Mouse (Mus musculus) hindbrain, embryonic 12.5 days (tissue): ENCODE measurements around the gene Rras. TPM values are rescaled to one million over a fixed set of nuclear protein-coding genes. Genes with fewer than 3 reads are reported as not detected.

Experiments used
- ATAC-seq: fragments of 200-750 bp; cut with Nextera tagmentation; 2 replicates; pipeline ENCODE4 v1.8.0; 2017; ENCODE audit warnings: moderate TSS enrichment; ENCODE audit not compliant: low FRiP score
- H3K27ac ChIP-seq: fragments of 300-500 bp; sonication (generic); 2 replicates; pipeline ENCODE4 v1.5.1; 2016; ENCODE audit warnings: mild to moderate bottlenecking
- H3K27me3 ChIP-seq: fragments of 300-500 bp; sonication (generic); 2 replicates; pipeline ENCODE4 v1.6.1; 2016; ENCODE audit warnings: mild to moderate bottlenecking
- H3K36me3 ChIP-seq: fragments of 300-500 bp; sonication (generic); 2 replicates; pipeline ENCODE4 v1.6.1; 2016; ENCODE audit warnings: mild to moderate bottlenecking
- H3K4me1 ChIP-seq: fragments of 300-500 bp; sonication (generic); 2 replicates; pipeline ENCODE4 v1.6.1; 2016
- H3K4me2 ChIP-seq: fragments of 300-500 bp; sonication (generic); replicated peaks from 2 replicates; pipeline ENCODE4 v1.6.1; 2016; ENCODE audit warnings: mild to moderate bottlenecking
- H3K4me3 ChIP-seq: fragments of 300-500 bp; sonication (generic); 2 replicates; pipeline ENCODE4 v1.5.1; 2016; ENCODE audit warnings: mild to moderate bottlenecking
- H3K9ac ChIP-seq: fragments of 300-500 bp; sonication (generic); 2 replicates; pipeline ENCODE4 v1.6.1; 2016; ENCODE audit warnings: mild to moderate bottlenecking, moderate library complexity
- H3K9me3 ChIP-seq: fragments of 300-500 bp; sonication (generic); replicated peaks from 2 replicates; pipeline ENCODE4 v1.6.1; 2016; ENCODE audit warnings: mild to moderate bottlenecking
- WGBS: fragments of 180-500 bp; shearing (Covaris S2); methylation state at CpG from one replicate; pipeline ENCODE4 v1.1.7; 2016; 5-methylcytosine and 5-hydroxymethylcytosine counted together
- polyA plus RNA-seq: library from polyadenylated mRNA; unstranded; fragments of >200 nt; fragmentation: Nextera tagmentation; extraction: Ambion mirVana; gene quantifications from 2 replicates; pipeline ENCODE4 v1.2.1, GENCODE M21; 2016

Rras gene
- 22.6 and 23.2 TPM in 2 replicates for polyA plus RNA-seq

- Histone ChIP-seq H3K4me3 (peak within 1 kb of the TSS; percentile 93), H3K9me3 (no peaks in the 10 kb centered on the region), H3K4me1 (peaks cover 34% of the 10 kb centered on the region), H3K27me3 (0 out of 2 replicates have a peak, but pooled peaks cover 3% of the 10 kb centered on the region), H3K36me3 (peaks cover 10% of the 10 kb centered on the region), H3K9ac (peak within 1 kb of the TSS; percentile 69), H3K27ac (peak within 1 kb of the TSS; percentile 85), H3K4me2 (peak within 1 kb of the TSS; percentile 86)
- under 1% methylated on average over 35 of the region's 36 CpGs for WGBS
- peak; percentile 77 for ATAC-seq
These were observed at the start of gene Rras for GRCm38 (mm10) chr7:45017242-45018061. Gene Rras (plus strand): TSS chr7:45017961.

- H3K9ac ChIP-seq, result peak overlapping the region; percentile 72
- ATAC-seq, result peak; percentile 94
- H3K36me3 ChIP-seq, result peaks cover 20% of the 10 kb centered on the region
- H3K27me3 ChIP-seq, result no peaks in the 10 kb centered on the region
- peaks cover 29% of the 10 kb centered on the region for H3K4me1 ChIP-seq
- peak overlapping the region; percentile 37 for H3K4me3 ChIP-seq
- WGBS, result under 1% methylated on average over 36 of the region's 36 CpGs
- no peaks in the 10 kb centered on the region for H3K9me3 ChIP-seq
- peak overlapping the region; percentile 62 for H3K27ac ChIP-seq
- H3K4me2 ChIP-seq, result peak overlapping the region; percentile 80
These were observed 47.5 kb upstream of the Rras start for GRCm38 (mm10) chr7:44970231-44970691.

GRCm38 (mm10) chr7:44971142-44971541, 46.6 kb upstream of the Rras start:
- Histone ChIP-seq H3K4me3 (peak overlapping the region; percentile 37), H3K9me3 (no peaks in the 10 kb centered on the region), H3K27me3 (no peaks in the 10 kb centered on the region), H3K4me2 (peak overlapping the region; percentile 80), H3K4me1 (peaks cover 32% of the 10 kb centered on the region), H3K27ac (peak overlapping the region; percentile 62), H3K9ac (peak overlapping the region; percentile 72), H3K36me3 (peaks cover 20% of the 10 kb centered on the region)
- ATAC-seq, result no peak
- 75% methylated on average over 7 of the region's 7 CpGs for WGBS

GRCm38 (mm10) chr7:44973415-44974130, 44.2 kb upstream of the Rras start:
- Histone ChIP-seq H3K9ac (peak overlapping the region; percentile 75), H3K4me3 (peak overlapping the region; percentile 43), H3K27me3 (no peaks in the 10 kb centered on the region), H3K4me1 (peaks cover 32% of the 10 kb centered on the region), H3K4me2 (peak overlapping the region; percentile 82), H3K9me3 (no peaks in the 10 kb centered on the region), H3K36me3 (peaks cover 35% of the 10 kb centered on the region), H3K27ac (peak overlapping the region; percentile 94)
- WGBS, result 40% methylated on average over 14 of the region's 14 CpGs
- 0 out of 2 replicates have a peak, but pooled peaks have one; percentile 6 for ATAC-seq

GRCm38 (mm10) chr7:44974383-44975116, 43.2 kb upstream of the Rras start, which contains the start of gene Cpt1c:
Gene Cpt1c (minus strand): TSS chr7:44974851.
- H3K4me1 ChIP-seq, result peaks cover 32% of the 10 kb centered on the region
- WGBS, result 2% methylated on average over 22 of the region's 22 CpGs
- H3K9me3 ChIP-seq, result no peaks in the 10 kb centered on the region
- peak within 1 kb of the TSS; percentile 94 for H3K27ac ChIP-seq
- H3K4me3 ChIP-seq, result peak within 1 kb of the TSS; percentile 43
- ATAC-seq, result peak; percentile 58
- no peaks in the 10 kb centered on the region for H3K27me3 ChIP-seq
- H3K9ac ChIP-seq, result peak within 1 kb of the TSS; percentile 75
- H3K4me2 ChIP-seq, result peak within 1 kb of the TSS; percentile 82
- peaks cover 45% of the 10 kb centered on the region for H3K36me3 ChIP-seq

GRCm38 (mm10) chr7:44975117-44975419, 42.7 kb upstream of the Rras start:
- peak overlapping the region; percentile 94 for H3K27ac ChIP-seq
- H3K4me3 ChIP-seq, result no peak overlapping the region

GRCm38 (mm10) chr7:44978300-44978699, 39.5 kb upstream of the Rras start:
- no peak for ATAC-seq
- H3K9me3 ChIP-seq, result no peaks in the 10 kb centered on the region
- peaks cover 17% of the 10 kb centered on the region for H3K4me1 ChIP-seq
- peaks cover 78% of the 10 kb centered on the region for H3K36me3 ChIP-seq
- no peak overlapping the region for H3K27ac ChIP-seq
- H3K27me3 ChIP-seq, result no peaks in the 10 kb centered on the region
- no peak overlapping the region for H3K9ac ChIP-seq
- H3K4me2 ChIP-seq, result no peak overlapping the region
- 97% methylated on average over 3 of the region's 3 CpGs for WGBS
- no peak overlapping the region for H3K4me3 ChIP-seq

More at GRCm38 (mm10) chr7:44975117-44975419, 42.7 kb upstream of the Rras start:
- no peak overlapping the region for H3K9ac ChIP-seq
- peaks cover 32% of the 10 kb centered on the region for H3K4me1 ChIP-seq
- peak overlapping the region; percentile 82 for H3K4me2 ChIP-seq
- no peaks in the 10 kb centered on the region for H3K27me3 ChIP-seq
- H3K36me3 ChIP-seq, result peaks cover 50% of the 10 kb centered on the region
- WGBS, result 26% methylated on average over 6 of the region's 6 CpGs
- ATAC-seq, result no peak
- H3K9me3 ChIP-seq, result no peaks in the 10 kb centered on the region

GRCm38 (mm10) chr7:44981539-44981938, 36.2 kb upstream of the Rras start:
- no peak overlapping the region for H3K4me3 ChIP-seq
- no peaks in the 10 kb centered on the region for H3K9me3 ChIP-seq
- no peak overlapping the region for H3K27ac ChIP-seq
- peaks cover 69% of the 10 kb centered on the region for H3K36me3 ChIP-seq
- peaks cover 25% of the 10 kb centered on the region for H3K4me1 ChIP-seq
- WGBS, result 97% methylated on average over 8 of the region's 8 CpGs
- no peak for ATAC-seq
- H3K4me2 ChIP-seq, result no peak overlapping the region
- H3K27me3 ChIP-seq, result no peaks in the 10 kb centered on the region
- no peak overlapping the region for H3K9ac ChIP-seq

GRCm38 (mm10) chr7:44983085-44983484, 34.7 kb upstream of the Rras start:
- no peaks in the 10 kb centered on the region for H3K27me3 ChIP-seq
- WGBS, result 38% methylated on average over 6 of the region's 6 CpGs
- 0 out of 2 replicates have a peak overlapping the region, but pooled peaks have one; percentile 14 for H3K4me2 ChIP-seq
- no peak overlapping the region for H3K27ac ChIP-seq
- no peaks in the 10 kb centered on the region for H3K9me3 ChIP-seq
- ATAC-seq, result no peak
- no peak overlapping the region for H3K4me3 ChIP-seq
- no peak overlapping the region for H3K9ac ChIP-seq
- peaks cover 53% of the 10 kb centered on the region for H3K36me3 ChIP-seq
- H3K4me1 ChIP-seq, result peaks cover 28% of the 10 kb centered on the region

GRCm38 (mm10) chr7:44983944-44984832, 33.6 kb upstream of the Rras start:
- no peaks in the 10 kb centered on the region for H3K9me3 ChIP-seq
- peaks cover 36% of the 10 kb centered on the region for H3K4me1 ChIP-seq
- peak overlapping the region; percentile 49; the same call in 1 of the 2 replicates for H3K9ac ChIP-seq
- WGBS, result 81% methylated on average over 7 of the region's 7 CpGs
- no peaks in the 10 kb centered on the region for H3K27me3 ChIP-seq
- H3K36me3 ChIP-seq, result peaks cover 43% of the 10 kb centered on the region
- H3K4me2 ChIP-seq, result peak overlapping the region; percentile 64
- peak overlapping the region; percentile 35; the same call in 1 of the 2 replicates for H3K27ac ChIP-seq
- no peak for ATAC-seq
- H3K4me3 ChIP-seq, result peak overlapping the region; percentile 96

- H3K9ac ChIP-seq, result no peak overlapping the region; the same call in 1 of the 2 replicates
- ATAC-seq, result no peak
- H3K4me1 ChIP-seq, result peaks cover 38% of the 10 kb centered on the region
- peaks cover 39% of the 10 kb centered on the region for H3K36me3 ChIP-seq
- H3K27me3 ChIP-seq, result no peaks in the 10 kb centered on the region
- H3K27ac ChIP-seq, result peak overlapping the region; percentile 94; the same call in 1 of the 2 replicates
- no peaks in the 10 kb centered on the region for H3K9me3 ChIP-seq
- peak overlapping the region; percentile 64 for H3K4me2 ChIP-seq
- 45% methylated on average over 3 of the region's 3 CpGs for WGBS
- H3K4me3 ChIP-seq, result peak overlapping the region; percentile 96
These were observed 33.0 kb upstream of the Rras start for GRCm38 (mm10) chr7:44984833-44985164.
